Mouse (Mus musculus) kidney, adult 2 months (tissue): ENCODE measurements at regions not wholly inside any gene's neighbourhood (a gene's known extent, or its start where the extent isn't known, plus 50 kb on each side); places are given as distances from the start of the nearest gene placed in this dataset.
A peak's percentile ranks its signal among the peaks of the same experiment; 100 is the strongest.

ENCODE experiments used
- DNase-seq: peaks from one replicate; pipeline ENCODE4 v3.0.0; 2021
- H3K27ac ChIP-seq: fragments of 200-500 bp; 2 replicates; pipeline ENCODE4 v1.5.1; 2012; ENCODE audit warnings: low read depth, low read length, control low read depth, inconsistent platforms; ENCODE audit not compliant: insufficient read depth
- H3K27me3 ChIP-seq: fragments of 200-500 bp; replicated peaks from 2 replicates; pipeline ENCODE4 v1.6.1; 2012; ENCODE audit warnings: mild to moderate bottlenecking, moderate library complexity, low read length, inconsistent platforms; ENCODE audit not compliant: control insufficient read depth, insufficient read depth
- H3K36me3 ChIP-seq: fragments of 200-500 bp; 2 replicates; pipeline ENCODE4 v1.6.1; 2012; ENCODE audit warnings: mild to moderate bottlenecking, moderate library complexity, low read length, inconsistent platforms; ENCODE audit not compliant: control insufficient read depth, insufficient read depth
- H3K4me1 ChIP-seq: fragments of 200-500 bp; 2 replicates; pipeline ENCODE4 v1.6.1; 2011; ENCODE audit warnings: low read length; ENCODE audit not compliant: control insufficient read depth, insufficient read depth
- H3K4me3 ChIP-seq: fragments of 200-500 bp; 2 replicates; pipeline ENCODE4 v1.5.1; 2011; ENCODE audit warnings: mild to moderate bottlenecking, low read depth, low read length, control low read depth; ENCODE audit not compliant: insufficient read depth
- CTCF ChIP-seq: fragments of 200-500 bp; conservative IDR thresholded peaks from 2 replicates; pipeline ENCODE4 v1.5.1; 2011; ENCODE audit warnings: low read depth, mild to moderate bottlenecking, control low read depth, low read length, moderate library complexity, mixed read lengths; ENCODE audit not compliant: insufficient read depth, insufficient read length
- POLR2A ChIP-seq: fragments of 200-500 bp; IDR thresholded peaks from one replicate; pipeline ENCODE4 v1.6.1; 2011; ENCODE audit warnings: low read depth, low read length, control low read depth
- WGBS: fragments of 180-500 bp; shearing (Covaris S2); methylation state at CpG from one replicate; pipeline ENCODE4 v1.1.7; 2018; 5-methylcytosine and 5-hydroxymethylcytosine counted together

DNA sequence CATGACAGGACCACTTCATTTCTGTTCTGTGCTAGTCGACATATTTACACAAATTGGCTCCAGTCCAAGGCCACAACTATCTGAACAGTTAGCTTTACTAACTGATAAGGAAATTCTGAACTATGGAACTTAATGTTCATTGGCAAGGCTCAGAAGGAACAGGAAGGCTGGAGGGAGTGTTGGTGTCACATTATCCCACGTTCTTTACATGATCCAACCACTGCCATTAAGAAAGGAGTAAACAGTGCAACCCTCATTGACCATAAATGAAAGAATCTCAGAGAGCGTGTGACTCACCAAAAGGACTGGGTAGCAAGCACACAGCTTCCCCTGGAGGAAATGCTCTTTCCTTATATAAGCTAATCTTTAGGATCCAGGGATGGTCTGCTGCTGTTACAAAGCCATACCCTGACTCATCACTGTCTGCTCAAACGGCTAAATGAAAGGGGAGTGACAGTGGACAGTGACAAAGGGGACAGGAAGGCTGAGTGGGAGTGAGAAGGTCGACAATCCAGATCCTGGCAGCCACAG is 135.6 kb downstream of the Drd1 start:
- WGBS, result 33% methylated on average over 5 of the region's 5 CpGs
- no peak for TF ChIP-seq POLR2A
- no peak for TF ChIP-seq CTCF
- Histone ChIP-seq H3K36me3 (no peaks in the 10 kb centered on the region), H3K4me1 (no peaks in the 10 kb centered on the region), H3K27ac (no peak overlapping the region), H3K27me3 (no peaks in the 10 kb centered on the region), H3K4me3 (no peak overlapping the region)
- no peak for DNase-seq

DNA sequence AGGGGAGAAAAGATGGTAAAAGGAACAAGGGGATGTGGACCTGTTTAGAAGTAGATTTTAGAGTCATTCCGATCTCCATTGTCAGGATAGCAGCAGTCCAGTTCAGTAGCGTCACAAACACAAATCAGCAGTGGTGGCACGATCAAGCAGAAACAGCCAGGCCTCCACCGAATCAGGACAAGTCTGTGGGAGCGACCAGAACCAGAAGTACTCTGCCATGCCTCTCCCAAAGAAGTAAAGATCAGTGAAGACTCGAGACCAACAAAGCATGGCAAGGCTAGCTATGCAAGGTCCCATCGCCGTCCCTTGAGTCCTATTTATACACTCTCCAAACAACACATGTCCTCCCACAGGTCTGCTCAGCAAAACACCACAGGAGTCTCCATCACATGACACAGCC is 140.0 kb downstream of the Drd1 start:
- no peak for DNase-seq
- TF ChIP-seq POLR2A (no peak), CTCF (no peak)
- no peaks in the 10 kb centered on the region for H3K36me3 ChIP-seq
- WGBS, result 73% methylated on average over 8 of the region's 8 CpGs
- no peaks in the 10 kb centered on the region for H3K4me1 ChIP-seq
- no peak overlapping the region for H3K4me3 ChIP-seq
- no peak overlapping the region for H3K27ac ChIP-seq
- no peaks in the 10 kb centered on the region for H3K27me3 ChIP-seq

GRCm38 (mm10) chr13:53914434-53914833 is 141.1 kb downstream of the Drd1 start:
- no peaks in the 10 kb centered on the region for H3K4me1 ChIP-seq
- H3K36me3 ChIP-seq, result no peaks in the 10 kb centered on the region
- H3K4me3 ChIP-seq, result no peak overlapping the region
- peak; percentile 29 for DNase-seq
- H3K27ac ChIP-seq, result peak overlapping the region; percentile 76; the same call in 1 of the 2 replicates
- WGBS, result 58% methylated on average over 11 of the region's 11 CpGs
- TF ChIP-seq CTCF (no peak), POLR2A (no peak)
- no peaks in the 10 kb centered on the region for H3K27me3 ChIP-seq

- H3K4me1 ChIP-seq, result no peaks in the 10 kb centered on the region
- H3K27ac ChIP-seq, result no peak overlapping the region
- H3K36me3 ChIP-seq, result no peaks in the 10 kb centered on the region
- 78% methylated on average over 10 of the region's 10 CpGs for WGBS
- no peaks in the 10 kb centered on the region for H3K27me3 ChIP-seq
- H3K4me3 ChIP-seq, result no peak overlapping the region
- TF ChIP-seq CTCF (no peak), POLR2A (no peak)
- DNase-seq, result no peak
These were observed 142.0 kb downstream of the Drd1 start for GRCm38 (mm10) chr13:53913501-53913900.

GRCm38 (mm10) chr13:53911846-53912245 is 143.7 kb downstream of the Drd1 start:
- 65% methylated on average over 3 of the region's 3 CpGs for WGBS
- TF ChIP-seq POLR2A (no peak), CTCF (no peak)
- H3K27ac ChIP-seq, result no peak overlapping the region
- no peak for DNase-seq
- no peaks in the 10 kb centered on the region for H3K27me3 ChIP-seq
- H3K36me3 ChIP-seq, result no peaks in the 10 kb centered on the region
- H3K4me3 ChIP-seq, result no peak overlapping the region
- H3K4me1 ChIP-seq, result no peaks in the 10 kb centered on the region

GRCm38 (mm10) chr13:53911261-53911660 is 144.2 kb downstream of the Drd1 start:
- WGBS, result 80% methylated on average over 8 of the region's 8 CpGs
- H3K27me3 ChIP-seq, result no peaks in the 10 kb centered on the region
- H3K4me1 ChIP-seq, result no peaks in the 10 kb centered on the region
- H3K27ac ChIP-seq, result no peak overlapping the region
- no peak for DNase-seq
- H3K4me3 ChIP-seq, result no peak overlapping the region
- H3K36me3 ChIP-seq, result no peaks in the 10 kb centered on the region
- no peak for TF ChIP-seq POLR2A
- TF ChIP-seq CTCF, result no peak

DNA sequence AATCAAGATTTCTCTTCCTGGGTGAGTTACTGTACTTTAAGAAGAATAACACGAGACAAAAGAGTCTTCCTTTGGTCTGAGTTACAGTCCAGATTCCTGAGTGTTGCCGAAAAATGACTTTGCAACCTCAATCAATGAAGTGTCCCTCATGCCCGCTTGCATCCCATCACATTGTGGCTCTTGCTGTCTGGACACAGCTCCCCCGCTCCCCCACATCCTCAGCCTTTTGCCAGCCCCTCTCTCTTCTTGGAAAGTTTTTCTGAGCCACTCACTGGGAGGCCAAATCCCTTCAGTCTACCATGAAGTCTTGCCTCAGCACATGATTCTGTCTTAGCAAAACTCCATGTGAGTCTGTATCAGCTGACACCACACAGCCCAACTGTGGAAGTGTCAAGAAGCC is 145.3 kb downstream of the Drd1 start:
- Histone ChIP-seq H3K36me3 (no peaks in the 10 kb centered on the region), H3K27me3 (no peaks in the 10 kb centered on the region), H3K4me1 (no peaks in the 10 kb centered on the region), H3K27ac (no peak overlapping the region), H3K4me3 (no peak overlapping the region)
- 83% methylated on average over 4 of the region's 4 CpGs for WGBS
- DNase-seq, result no peak
- TF ChIP-seq POLR2A, result no peak
- TF ChIP-seq CTCF, result no peak
